Mouse (Mus musculus) CH12.LX (cell line): Measurements from ENCODE around the gene 2610507B11Rik.

Source experiments
- CTCF ChIP-seq, 2 experiments: IDR thresholded peaks in 1 of 2; conservative IDR thresholded peaks in 1 of 2; 2 replicates each; pipeline ENCODE4 v1.5.1; 2011 to 2012; ENCODE audit warnings: low read depth in 2 of 2, low read length in 2 of 2, improper control_type of control experiment in 1 of 2, inconsistent platforms in 1 of 2, mild to moderate bottlenecking in 1 of 2, moderate library complexity in 1 of 2
- E2F4 ChIP-seq: IDR thresholded peaks from 2 replicates; pipeline ENCODE4 v1.6.1; 2011; ENCODE audit warnings: low read depth, low read length, improper control_type of control experiment; ENCODE audit not compliant: insufficient replicate concordance
- EP300 ChIP-seq: IDR thresholded peaks from 2 replicates; pipeline ENCODE4 v1.6.1; 2011; ENCODE audit warnings: low read length, improper control_type of control experiment
- MAX ChIP-seq: IDR thresholded peaks from 2 replicates; pipeline ENCODE4 v1.6.1; 2011; ENCODE audit warnings: low read length, improper control_type of control experiment
- MAZ ChIP-seq: IDR thresholded peaks from 2 replicates; pipeline ENCODE4 v1.6.1; 2012; ENCODE audit warnings: low read depth, mild to moderate bottlenecking, inconsistent platforms, low read length, improper control_type of control experiment, moderate library complexity

GRCm38 (mm10) chr11:78240193-78240857 lies 21.2 kb upstream of the 2610507B11Rik start:
- TF ChIP-seq MAX (no peak), CTCF (conservative IDR thresholded peaks at IDR 0.05 in 1 of 2, IDR thresholded peaks at IDR 0.05 in 1 of 2; ENCODE audit: low read depth in 2 of 2, low read length in 2 of 2) (no peak), EP300 (no peak), MAZ (no peak), E2F4 (no peak)
